Mouse (Mus musculus) CD8-positive naive resting alpha-beta T cell, adult 57 days (primary cell): ENCODE measurements around the gene Olfr577. TPM values are rescaled to one million over a fixed set of nuclear protein-coding genes. Genes with fewer than 3 reads are reported as not detected.

Source experiments
- total RNA-seq: library from RNA; stranded (reverse); gene quantifications from one replicate; pipeline ENCODE4 v1.2.4, GENCODE M21; 2023

The Olfr577 gene
- total RNA-seq = not detected

DNA sequence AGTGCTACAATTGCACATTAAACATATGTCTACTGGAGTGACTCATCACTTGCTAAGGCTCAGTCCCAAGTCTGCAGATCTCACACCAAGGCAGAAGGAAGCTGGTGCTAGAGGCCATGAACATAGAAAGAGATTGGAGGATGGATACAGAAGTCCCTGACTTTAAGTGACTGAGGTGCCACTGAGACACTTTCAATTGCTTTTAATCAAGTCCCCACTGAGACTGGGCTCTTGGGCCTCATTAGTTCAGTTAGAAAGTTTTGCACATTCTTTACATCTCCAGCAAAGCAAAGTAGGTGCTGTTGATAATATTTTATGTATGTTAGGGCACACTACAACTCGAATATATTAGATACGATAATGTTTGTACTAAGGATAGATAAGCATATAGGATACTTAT, at the start of gene Olfr577:
Olfr577 (minus strand) TSS at position 101 of the 400 bp plus-strand sequence.

DNA sequence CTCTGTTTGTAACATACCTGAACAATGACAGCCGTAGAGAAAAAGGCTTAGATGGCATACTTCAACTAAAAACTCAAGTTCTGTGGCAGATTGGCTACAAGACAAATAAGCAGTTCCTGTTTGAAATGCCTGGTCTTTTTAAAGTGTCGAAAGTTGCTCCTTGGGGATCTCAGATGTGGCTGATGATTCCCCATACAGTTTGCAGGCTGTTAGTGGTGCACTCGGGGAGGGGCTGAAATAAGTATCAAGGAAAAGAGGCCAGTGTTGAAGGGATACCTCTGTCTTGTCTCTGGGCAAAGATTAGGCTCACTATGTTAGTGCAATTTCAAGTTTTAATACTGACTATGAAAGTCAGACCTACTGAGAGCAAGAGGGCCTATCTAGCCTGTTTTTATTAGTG, 13.5 kb upstream of the Olfr577 start, which contains the start of gene Olfr578:
Olfr578 (minus strand) TSS at position 101 of the 400 bp plus-strand sequence.

DNA sequence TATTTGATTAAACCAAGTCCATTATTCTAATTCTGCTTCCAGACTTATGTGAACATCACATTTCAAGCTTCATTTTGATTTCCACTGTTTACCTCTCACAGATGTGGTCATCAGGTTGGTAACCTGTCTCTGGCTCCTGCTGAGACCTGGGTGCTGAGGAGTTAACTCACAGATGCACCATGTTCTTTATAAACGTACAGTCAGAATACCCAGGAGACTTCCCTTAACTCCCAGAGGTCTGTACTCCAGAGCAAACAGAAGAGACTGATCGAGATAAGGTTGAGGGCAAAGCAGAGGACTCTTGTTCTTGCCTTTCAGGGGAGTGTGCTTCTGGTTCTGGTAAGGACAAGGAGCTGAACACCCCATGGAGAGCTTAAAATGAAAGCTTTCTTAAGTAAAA, 13.4 kb downstream of the Olfr577 start, which contains the start of gene Olfr576:
Olfr576 (plus strand) TSS at position 301 of the 400 bp plus-strand sequence.

DNA sequence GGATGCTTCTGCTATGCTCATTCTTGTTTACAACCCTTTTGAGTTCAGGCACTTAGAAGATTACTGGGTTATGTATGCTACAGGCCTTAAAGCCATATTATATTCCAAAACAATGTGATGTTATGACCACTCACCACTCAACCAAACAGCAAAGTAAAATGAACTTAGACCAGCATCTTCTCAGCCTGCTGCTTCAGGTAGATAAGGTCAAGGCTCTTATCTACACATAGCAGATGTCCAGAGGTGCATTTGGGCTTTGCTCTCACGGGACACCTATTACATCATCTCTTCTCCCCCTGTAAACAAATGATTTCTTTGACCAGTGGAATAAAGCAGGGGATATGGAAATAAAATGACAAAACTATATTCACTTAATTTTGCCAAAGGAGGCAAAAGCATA, 17.1 kb downstream of the Olfr577 start, which contains the start of gene Olfr575:
Olfr575 (minus strand) TSS at position 183 of the 400 bp plus-strand sequence.

DNA sequence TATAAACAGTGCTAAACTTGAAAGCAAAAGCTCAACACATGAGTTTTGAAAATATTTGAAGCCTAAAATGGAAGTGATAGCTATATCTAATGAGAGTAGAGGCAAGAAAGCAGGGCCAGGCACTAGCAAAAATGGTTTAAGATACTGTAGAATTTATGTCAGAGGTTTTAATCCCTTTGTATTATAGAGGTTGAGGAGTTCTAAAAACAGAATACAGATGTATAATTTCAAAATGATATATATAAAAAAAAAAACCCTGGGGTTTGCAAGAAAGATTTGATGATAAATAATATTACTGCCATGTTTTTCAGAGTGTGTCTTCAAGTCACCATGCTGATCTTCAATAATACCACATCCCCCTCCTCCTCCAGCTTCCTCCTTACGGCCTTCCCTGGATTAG, 27.6 kb downstream of the Olfr577 start, which contains the start of gene Olfr574:
Olfr574 (plus strand) TSS at position 301 of the 400 bp plus-strand sequence.

DNA sequence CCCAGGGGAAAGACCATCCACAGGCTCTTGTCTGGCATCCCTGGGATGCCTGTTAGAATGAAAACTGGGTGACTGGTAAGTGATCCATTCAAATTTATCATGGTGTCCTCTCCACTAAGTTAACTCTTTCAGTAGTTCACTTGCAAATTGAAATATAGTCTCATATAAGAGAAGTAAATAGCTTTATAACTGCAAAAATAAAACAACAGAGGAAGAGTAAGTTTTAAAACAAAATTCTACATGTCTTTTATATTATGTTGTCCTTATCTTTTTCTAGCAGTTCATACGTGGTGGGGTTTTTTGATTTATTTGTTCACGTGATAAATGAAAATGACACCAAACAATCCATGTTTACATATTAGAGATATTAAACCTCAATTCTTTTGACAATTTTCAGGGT, 33.3 kb downstream of the Olfr577 start, which contains the start of gene Olfr573-ps1:
Olfr573-ps1 (minus strand) TSS at position 101 of the 400 bp plus-strand sequence.

DNA sequence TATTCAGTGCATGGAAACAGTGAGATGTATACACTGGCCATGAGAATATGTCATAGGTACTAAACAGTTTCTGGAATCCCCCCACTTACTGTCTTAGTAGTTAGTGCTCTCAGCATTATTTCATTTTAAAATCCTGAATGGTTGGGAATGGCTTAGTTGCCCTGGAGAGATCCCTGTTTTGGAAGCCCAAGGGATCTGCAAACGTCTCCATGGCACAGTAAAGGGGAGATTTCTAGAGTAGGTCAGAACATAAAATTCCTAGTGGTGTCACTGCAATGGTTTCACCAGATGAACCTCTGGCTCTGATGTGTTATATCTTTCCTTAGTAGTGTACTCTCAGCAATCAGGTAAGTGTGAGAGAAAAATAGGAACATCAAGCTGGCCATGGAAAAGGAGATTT, 51.6 kb downstream of the Olfr577 start, which contains the start of gene Olfr572:
Olfr572 (plus strand) TSS at position 301 of the 400 bp plus-strand sequence.

Other genes with a start within 250 kb of the Olfr577 start
- not detected for gene Olfr559, start 248.5 kb downstream of the Olfr577 start, total RNA-seq
- gene Olfr560, start 216.6 kb downstream of the Olfr577 start, total RNA-seq = not detected
- gene Olfr78, start 216.5 kb downstream of the Olfr577 start, total RNA-seq = not detected
- gene Olfr561, start 204.7 kb downstream of the Olfr577 start, total RNA-seq = not detected
- not detected for gene Olfr564, start 172.5 kb downstream of the Olfr577 start, total RNA-seq
- gene Olfr566, start 117.2 kb downstream of the Olfr577 start, total RNA-seq = not detected
- not detected for gene Olfr568, start 98.8 kb downstream of the Olfr577 start, total RNA-seq
- not detected for gene Olfr569, start 85.1 kb downstream of the Olfr577 start, total RNA-seq
- not detected for gene Olfr570, start 81.4 kb downstream of the Olfr577 start, total RNA-seq
- not detected for gene Olfr571, start 58.4 kb downstream of the Olfr577 start, total RNA-seq
- gene Olfr572, start 51.5 kb downstream of the Olfr577 start, total RNA-seq = not detected
- not detected for gene Olfr573-ps1, start 33.4 kb downstream of the Olfr577 start, total RNA-seq
- gene Olfr574, start 27.5 kb downstream of the Olfr577 start, total RNA-seq = not detected
- gene Olfr575, start 17.2 kb downstream of the Olfr577 start, total RNA-seq = not detected
- not detected for gene Olfr576, start 13.3 kb downstream of the Olfr577 start, total RNA-seq
- not detected for gene Olfr578, start 13.4 kb upstream of the Olfr577 start, total RNA-seq
- not detected for gene Olfr582, start 62.1 kb upstream of the Olfr577 start, total RNA-seq
- not detected for gene Olfr583, start 75.4 kb upstream of the Olfr577 start, total RNA-seq
- gene Olfr584, start 105.9 kb upstream of the Olfr577 start, total RNA-seq = not detected
- gene Olfr585, start 121.8 kb upstream of the Olfr577 start, total RNA-seq = not detected
- not detected for gene Olfr586, start 149.7 kb upstream of the Olfr577 start, total RNA-seq
- gene Olfr588-ps1, start 164.9 kb upstream of the Olfr577 start, total RNA-seq = not detected
- not detected for gene Olfr589, start 180.4 kb upstream of the Olfr577 start, total RNA-seq
- gene Olfr591, start 202.4 kb upstream of the Olfr577 start, total RNA-seq = not detected
- gene Olfr592, start 208.9 kb upstream of the Olfr577 start, total RNA-seq = not detected
- not detected for gene Olfr593, start 235.9 kb upstream of the Olfr577 start, total RNA-seq
- not detected for gene Olfr594, start 241.1 kb upstream of the Olfr577 start, total RNA-seq